Mouse (Mus musculus) CH12.LX (cell line): ENCODE results near the gene Fam107b.

Experiments used
- CTCF ChIP-seq, 2 experiments: IDR thresholded peaks in 1 of 2; conservative IDR thresholded peaks in 1 of 2; 2 replicates each; pipeline ENCODE4 v1.5.1; 2011 to 2012; ENCODE audit warnings: low read depth in 2 of 2, low read length in 2 of 2, improper control_type of control experiment in 1 of 2, inconsistent platforms in 1 of 2, mild to moderate bottlenecking in 1 of 2, moderate library complexity in 1 of 2
- E2F4 ChIP-seq: IDR thresholded peaks from 2 replicates; pipeline ENCODE4 v1.6.1; 2011; ENCODE audit warnings: low read depth, low read length, improper control_type of control experiment; ENCODE audit not compliant: insufficient replicate concordance
- EP300 ChIP-seq: IDR thresholded peaks from 2 replicates; pipeline ENCODE4 v1.6.1; 2011; ENCODE audit warnings: low read length, improper control_type of control experiment
- KAT2A ChIP-seq: IDR thresholded peaks from 2 replicates; pipeline ENCODE4 v1.6.1; 2012; ENCODE audit warnings: low read length, improper control_type of control experiment, inconsistent platforms; ENCODE audit not compliant: insufficient replicate concordance
- MAFK ChIP-seq: IDR thresholded peaks from 2 replicates; pipeline ENCODE4 v1.6.1; 2011; ENCODE audit warnings: low read length, improper control_type of control experiment; ENCODE audit not compliant: insufficient replicate concordance
- MAX ChIP-seq: IDR thresholded peaks from 2 replicates; pipeline ENCODE4 v1.6.1; 2011; ENCODE audit warnings: low read length, improper control_type of control experiment
- MEF2A ChIP-seq: IDR thresholded peaks from 2 replicates; pipeline ENCODE4 v1.6.1; 2014; ENCODE audit warnings: low read depth, mild to moderate bottlenecking, inconsistent platforms, low read length, improper control_type of control experiment, borderline replicate concordance
- POLR2A ChIP-seq: IDR thresholded peaks from 2 replicates; pipeline ENCODE4 v1.6.1; 2011; ENCODE audit warnings: low read depth, mild to moderate bottlenecking, improper control_type of control experiment, low read length
- RAD21 ChIP-seq: IDR thresholded peaks from 2 replicates; pipeline ENCODE4 v1.6.1; 2011; ENCODE audit warnings: low read depth, mild to moderate bottlenecking, low read length, improper control_type of control experiment, moderate library complexity
- RCOR1 ChIP-seq: conservative IDR thresholded peaks from 2 replicates; pipeline ENCODE4 v1.6.1; 2012; ENCODE audit warnings: low read depth, mild to moderate bottlenecking, inconsistent platforms, low read length, improper control_type of control experiment
- ZNF384 ChIP-seq: IDR thresholded peaks from 2 replicates; pipeline ENCODE4 v1.6.1; 2012; ENCODE audit warnings: low read depth, low read length, improper control_type of control experiment, inconsistent platforms

GRCm38 (mm10) chr2:3649171-3649570, 78.9 kb downstream of the Fam107b start:
- TF ChIP-seq CTCF (conservative IDR thresholded peaks at IDR 0.05 in 1 of 2, IDR thresholded peaks at IDR 0.05 in 1 of 2; ENCODE audit: low read depth in 2 of 2, low read length in 2 of 2): no peak
- no peak for TF ChIP-seq RCOR1
- TF ChIP-seq MEF2A: no peak
- no peak for TF ChIP-seq EP300
- TF ChIP-seq E2F4: no peak
- no peak for TF ChIP-seq POLR2A
- no peak for TF ChIP-seq MAX
- TF ChIP-seq RAD21: no peak
- no peak for TF ChIP-seq KAT2A
- no peak for TF ChIP-seq ZNF384
- TF ChIP-seq MAFK: no peak
